Mouse (Mus musculus) ES-E14 (cell line): Measurements from ENCODE around the gene Crlf2.

Experiments
- CHD2 ChIP-seq: IDR thresholded peaks from 2 replicates; pipeline ENCODE4 v1.6.1; 2014; ENCODE audit warnings: mild to moderate bottlenecking, low read depth, low read length, inconsistent platforms
- ZC3H11A ChIP-seq: IDR thresholded peaks from 2 replicates; pipeline ENCODE4 v1.6.1; 2012; ENCODE audit warnings: low read depth, mild to moderate bottlenecking, inconsistent platforms, low read length, borderline replicate concordance

- TF ChIP-seq ZC3H11A (no peak), CHD2 (no peak)
Observed at GRCm38 (mm10) chr5:109555236-109555675, 3.5 kb downstream of the Crlf2 start.
